Mouse (Mus musculus): Measurements from ENCODE around the gene Ptprf. TPM values are rescaled to one million over a fixed set of nuclear protein-coding genes. Genes with fewer than 3 reads are reported as not detected.

Ptprf gene
- total RNA-seq, 2 experiments from 2014 or later: 7.5 to 9.2 TPM

DNA sequence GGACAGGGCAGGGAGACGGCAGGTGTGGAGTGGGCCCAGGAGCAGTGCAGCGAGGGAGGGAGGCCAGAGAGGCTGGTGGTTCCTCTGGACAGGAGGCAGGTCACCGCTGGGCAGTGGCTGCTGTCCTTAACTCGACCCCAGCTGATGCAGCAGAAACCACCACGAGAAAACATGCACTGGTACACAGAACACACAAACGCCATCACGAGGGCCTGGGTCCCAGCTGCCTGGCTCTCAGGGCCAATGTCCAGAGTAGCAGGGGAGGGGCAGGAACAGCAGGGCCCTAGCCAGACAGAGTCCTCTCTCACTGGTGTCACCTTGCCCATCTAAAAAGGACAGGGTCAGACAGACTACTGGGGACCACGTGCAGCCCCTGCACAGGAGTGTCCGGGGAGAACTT, 70.4 kb downstream of the Ptprf start:
- intact Hi-C loops (cut with DNase I): no loop called here
- no peak for DNase-seq

DNA sequence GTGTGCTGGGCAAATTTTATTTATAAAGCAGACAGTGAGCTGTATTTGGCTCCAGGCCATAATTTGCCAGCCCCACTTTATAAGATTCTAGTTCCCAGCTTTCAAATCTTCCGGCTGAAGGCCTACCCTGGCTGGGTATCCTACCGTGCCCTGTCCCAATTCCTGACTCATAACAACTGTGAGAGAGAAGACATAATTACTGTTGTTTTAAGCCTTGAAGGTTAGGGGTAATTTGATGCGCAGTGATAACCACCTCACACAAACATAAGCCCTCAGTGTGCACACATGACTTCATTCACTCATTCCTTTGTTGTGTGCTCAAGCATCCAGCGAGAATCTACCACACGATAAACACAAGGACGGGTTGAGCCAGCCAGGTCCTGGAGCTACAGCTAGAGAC, 71.7 kb downstream of the Ptprf start:
- intact Hi-C loops (cut with DNase I): loop anchor here (5.0 kb wide), 2 partner anchors 122 to 358 kb away; no protein-coding TSS in a partner anchor
- no peak for DNase-seq

DNA sequence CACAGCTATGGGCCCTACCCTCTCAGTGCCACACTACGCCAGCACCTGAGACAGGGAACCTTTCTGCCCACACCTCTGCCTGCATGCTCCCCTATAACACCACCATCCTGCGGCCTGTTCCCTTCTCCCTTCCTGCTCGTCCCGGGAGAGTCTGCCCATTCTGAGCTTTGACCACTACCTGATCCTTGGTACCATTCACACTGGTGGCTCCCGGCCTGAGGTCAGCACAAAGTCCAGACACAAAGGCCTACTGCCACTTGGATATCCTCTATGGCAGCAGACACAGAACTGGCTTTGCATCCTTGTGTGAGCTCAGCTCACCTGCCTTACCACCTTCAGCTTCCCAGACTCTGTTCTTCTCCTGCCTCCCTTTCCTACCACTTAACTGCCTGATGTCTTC, 72.7 kb downstream of the Ptprf start:
- intact Hi-C loops (cut with DNase I): loop anchor here (5.0 kb wide), 2 partner anchors 121 to 359 kb away; no protein-coding TSS in a partner anchor
- DNase-seq: no peak

DNA sequence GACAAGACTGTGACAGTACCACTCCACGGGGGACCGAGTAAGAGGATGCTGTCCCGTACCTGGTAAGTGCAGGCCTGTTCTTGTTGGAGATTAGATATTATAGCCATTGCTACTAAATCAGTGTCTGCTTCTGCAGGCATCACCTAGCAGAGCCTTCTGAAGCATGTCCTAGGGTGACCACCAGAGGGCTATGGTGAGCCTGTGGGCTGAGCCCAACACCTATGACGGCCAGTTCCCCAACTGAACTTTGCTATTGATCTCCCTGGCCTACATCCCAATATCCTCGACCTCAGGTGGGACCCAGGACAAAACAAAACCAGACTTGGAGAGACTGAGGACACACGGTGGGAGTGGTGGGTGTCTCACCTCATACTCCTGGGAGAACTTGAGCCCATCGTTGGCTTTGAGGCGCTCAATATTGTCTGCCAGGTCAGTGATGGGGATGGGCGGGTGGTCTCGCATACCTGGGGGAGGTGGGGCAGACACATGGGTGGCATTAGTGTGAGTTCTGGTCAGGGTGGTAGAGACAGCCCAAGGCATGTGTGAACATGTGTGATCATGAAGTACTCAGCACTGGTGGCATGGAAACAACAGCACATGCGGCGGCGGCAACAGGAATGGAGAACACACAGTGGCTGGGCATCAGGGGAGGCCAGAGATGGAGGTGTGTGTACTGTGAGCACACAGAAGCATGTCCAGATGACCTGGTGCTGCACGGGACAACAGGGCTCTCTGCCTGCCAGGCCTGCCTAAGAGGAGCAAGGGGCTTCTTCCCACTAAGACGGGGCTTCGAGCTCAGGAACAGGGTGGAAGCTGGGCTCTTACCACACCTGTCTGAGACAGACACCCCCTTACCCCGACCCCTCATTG, 74.2 kb downstream of the Ptprf start:
- intact Hi-C loops (cut with DNase I): loop anchor here (1.0 to 5.0 kb wide), 3 partner anchors 76 to 360 kb away; no protein-coding TSS in a partner anchor
- DNase-seq: peak; percentile 69 to 71

DNA sequence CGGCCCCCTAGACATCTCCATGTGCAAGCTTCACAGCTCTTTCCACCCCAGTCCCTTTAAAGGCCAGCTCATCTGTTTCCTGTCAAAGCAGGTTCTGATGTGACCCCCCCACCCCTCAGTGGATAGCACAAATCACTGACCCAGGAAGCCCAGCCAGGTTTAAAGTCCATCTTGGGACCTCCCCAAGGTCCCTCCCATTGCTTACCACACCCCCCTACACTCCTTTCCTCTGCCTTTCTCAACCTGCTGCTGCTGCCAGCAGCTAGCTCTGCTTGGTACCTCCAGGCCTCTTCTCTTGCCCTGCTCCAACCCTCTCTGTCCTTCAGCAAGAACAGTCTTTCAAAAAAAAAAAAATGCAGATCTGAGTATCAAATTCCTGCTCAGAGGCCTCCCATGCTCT, 76.3 kb downstream of the Ptprf start:
- no peak for DNase-seq
- intact Hi-C loops (cut with DNase I): loop anchor here (5.0 kb wide), 2 partner anchors 118 to 362 kb away; no protein-coding TSS in a partner anchor

DNA sequence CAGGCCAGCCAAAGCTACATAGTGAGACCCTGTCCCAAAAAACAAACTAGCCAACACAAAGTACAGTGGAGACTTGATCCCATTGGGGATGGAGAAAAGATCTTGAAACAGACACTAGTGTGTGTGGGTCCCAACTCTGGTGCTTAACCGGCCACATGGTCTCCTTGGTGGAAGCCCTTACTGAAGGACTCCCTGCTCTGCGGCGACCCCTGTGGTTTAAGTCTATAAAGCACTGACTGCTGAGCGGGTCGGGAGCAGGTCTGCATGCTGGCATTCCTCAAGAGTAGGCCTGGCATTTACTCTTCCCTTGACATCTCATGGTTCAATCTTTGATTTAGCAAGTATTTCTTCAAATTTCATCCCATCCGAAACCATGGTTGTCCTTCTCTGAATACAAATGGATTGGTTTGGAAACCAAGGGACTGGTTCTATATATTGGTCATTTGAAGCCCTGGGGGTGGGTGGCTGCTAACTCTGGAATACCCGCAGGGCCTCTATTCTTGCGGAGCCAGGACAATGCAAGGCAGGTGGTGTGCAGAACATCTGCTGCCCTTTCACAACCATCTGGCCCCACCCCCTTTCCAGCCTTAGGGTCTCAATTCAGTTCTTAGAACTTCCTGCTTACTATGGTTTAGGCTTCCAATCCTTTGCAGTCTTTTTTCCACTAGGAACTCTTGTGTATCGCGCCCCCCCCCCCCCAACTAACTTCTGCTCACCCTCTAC, 84.1 kb downstream of the Ptprf start:
- DNase-seq: no peak
- intact Hi-C loops (cut with DNase I): no loop called here

DNA sequence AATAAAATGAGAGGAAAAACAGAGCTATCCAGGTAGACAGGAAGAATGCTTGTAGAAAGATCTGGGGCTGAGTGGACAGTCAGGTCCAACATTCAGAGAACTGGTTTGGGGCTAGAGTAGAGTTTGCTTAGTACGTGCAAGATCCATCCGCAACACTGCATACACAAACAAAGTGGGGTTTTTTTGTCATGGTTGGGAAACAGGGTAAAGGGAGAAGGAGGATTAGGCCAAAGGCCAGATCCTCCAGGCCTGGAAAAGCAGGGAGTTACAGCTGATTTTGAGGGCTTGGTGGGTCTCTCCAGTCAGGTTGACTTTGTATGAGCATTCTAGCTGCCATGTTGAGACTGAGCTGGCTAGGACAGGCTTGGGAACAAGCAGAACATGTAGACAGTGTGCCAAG, 85.3 kb downstream of the Ptprf start:
- DNase-seq: no peak
- intact Hi-C loops (cut with DNase I): no loop called here

DNA sequence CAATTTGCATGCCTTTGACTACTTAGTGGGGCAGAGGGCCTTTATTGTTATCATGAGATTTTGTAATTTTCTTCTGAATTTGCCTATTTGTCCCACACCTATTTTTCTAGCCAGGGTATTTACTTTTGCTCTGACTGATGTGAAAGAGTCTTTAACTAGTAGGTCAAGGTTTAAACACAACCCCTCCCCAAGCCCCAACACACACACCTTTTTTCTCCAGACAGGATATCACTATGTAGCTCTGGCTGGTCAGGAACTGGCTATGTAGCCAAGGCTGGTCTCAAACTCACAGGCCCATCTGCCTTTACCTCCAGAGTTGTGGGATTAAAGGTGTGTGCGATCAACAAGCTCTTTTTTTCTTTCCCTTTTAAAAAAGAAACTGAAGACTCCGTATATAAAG, 92.1 kb downstream of the Ptprf start:
- intact Hi-C loops (cut with DNase I): no loop called here
- no peak for DNase-seq

DNA sequence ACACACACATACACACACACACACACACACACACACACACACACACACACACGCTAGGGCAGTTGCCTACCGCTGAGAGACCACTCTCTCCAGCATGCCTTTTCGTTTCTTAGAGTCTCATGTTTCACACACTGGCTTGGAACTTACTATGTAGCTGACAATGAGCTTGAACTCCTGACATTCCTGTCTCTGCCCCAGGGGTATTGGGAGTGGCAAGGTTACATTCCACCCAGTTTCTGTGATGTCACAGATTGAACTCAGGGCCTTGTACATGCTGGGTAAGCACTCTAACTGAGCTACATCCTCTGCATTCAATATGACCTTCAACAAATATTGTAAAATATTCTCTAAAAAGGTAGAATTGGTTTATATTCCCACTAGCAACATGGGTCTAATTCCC, 92.6 kb downstream of the Ptprf start:
- DNase-seq: no peak
- intact Hi-C loops (cut with DNase I): no loop called here

DNA sequence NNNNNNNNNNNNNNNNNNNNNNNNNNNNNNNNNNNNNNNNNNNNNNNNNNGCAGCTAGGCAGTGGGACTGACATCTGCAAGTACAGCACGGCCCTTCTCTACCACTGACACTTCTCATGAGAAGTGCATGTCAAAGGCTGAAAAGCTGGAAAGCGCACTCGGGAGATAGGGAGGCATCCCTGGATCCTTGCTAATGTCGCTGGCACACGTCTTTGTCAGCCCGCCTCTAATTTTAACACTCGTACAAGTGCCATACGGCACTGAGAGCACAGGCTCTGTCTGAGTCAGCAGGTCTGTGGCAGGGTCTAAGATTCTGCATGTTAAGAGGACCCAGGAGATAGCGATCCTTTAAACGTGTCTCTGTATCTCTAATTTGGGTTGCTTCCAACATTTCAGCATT, 95.0 kb downstream of the Ptprf start:
- peak; percentile 10 to 13 for DNase-seq
- intact Hi-C loops (cut with DNase I): no loop called here

DNA sequence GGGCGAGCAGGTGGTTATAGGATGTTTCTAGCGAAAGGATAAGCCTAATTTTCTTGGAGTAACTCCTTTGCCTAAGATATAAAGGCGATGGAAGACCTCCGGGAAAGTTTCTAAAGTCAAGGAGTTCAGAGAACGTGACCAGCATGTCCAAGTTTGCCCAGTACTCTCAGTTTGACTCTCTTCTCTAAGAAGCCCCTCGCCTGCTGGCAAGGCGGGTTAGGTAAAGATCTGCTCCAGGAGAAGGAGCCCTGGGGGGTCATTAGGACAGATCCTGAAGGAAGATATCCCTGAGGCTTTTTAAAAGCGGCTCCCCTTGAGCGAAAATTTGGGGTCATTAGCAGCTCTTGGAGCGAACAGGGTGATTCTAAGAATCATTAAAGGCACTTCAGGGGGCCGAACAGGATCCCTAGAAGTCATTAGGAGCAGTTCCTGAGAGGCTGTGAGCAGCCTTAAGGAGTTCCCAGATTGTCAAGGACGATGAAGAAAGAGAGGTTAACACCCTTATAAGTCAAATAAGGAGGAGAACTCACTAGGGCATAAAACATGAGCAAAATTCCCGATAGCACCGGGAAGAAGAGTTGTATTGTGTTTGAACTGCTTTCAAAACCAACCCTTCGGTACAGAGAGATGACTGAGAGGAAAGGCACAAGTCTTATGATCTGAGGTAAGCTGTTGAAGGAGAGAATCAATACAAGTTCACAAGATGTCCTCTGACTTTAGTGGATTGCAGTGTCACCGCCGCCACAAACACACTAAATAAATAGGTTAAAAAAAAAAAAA, 110.7 kb downstream of the Ptprf start:
- no peak for DNase-seq
- intact Hi-C loops (cut with DNase I): no loop called here

DNA sequence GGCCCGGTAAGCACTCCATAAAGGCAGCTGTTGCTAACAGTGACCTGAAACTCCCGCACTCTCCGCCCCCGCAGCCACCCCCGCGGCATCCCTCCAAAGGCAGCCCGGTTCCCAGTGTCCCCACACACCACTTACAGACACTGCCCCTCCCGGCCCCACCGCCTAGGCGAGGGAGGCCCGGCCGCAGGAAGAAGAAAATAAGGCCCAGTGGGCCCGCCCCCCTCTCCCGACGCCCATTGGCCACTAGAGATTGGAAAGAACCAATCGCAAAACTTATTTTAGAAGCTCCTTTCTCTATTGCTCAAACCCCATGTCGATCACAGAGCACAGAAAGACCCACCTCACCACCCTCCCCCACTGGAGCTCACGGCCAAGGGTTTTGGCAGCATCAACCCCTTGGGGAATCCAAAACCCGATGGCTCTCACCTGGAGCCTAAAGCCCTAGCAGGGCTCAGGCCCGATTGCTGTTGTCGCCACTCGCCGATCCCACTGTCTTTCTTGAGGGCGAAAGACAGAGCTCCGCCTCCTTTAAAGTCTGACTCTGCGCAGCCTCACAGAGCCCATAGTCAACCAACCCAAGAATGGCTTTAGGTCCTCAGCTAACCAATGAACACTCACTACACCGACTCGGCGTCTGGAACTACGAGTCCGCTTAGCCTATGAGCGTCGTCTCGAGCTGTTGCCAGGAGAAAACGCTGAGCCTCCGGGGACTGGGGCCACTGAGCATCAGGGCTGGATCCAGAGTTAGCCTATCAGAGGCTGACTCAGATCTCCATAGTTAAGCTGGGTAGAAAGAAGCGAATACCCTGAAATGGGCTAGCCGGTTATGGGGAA, 111.5 kb downstream of the Ptprf start, which contains the start of gene Kdm4a:
Kdm4a (minus strand) TSS at position 577 of the 834 bp plus-strand sequence.
- DNase-seq: peak; percentile 86 to 95
- intact Hi-C loops (cut with DNase I): loop anchor here (5.0 kb wide), 1 partner anchor 42 kb away; no protein-coding TSS in a partner anchor

DNA sequence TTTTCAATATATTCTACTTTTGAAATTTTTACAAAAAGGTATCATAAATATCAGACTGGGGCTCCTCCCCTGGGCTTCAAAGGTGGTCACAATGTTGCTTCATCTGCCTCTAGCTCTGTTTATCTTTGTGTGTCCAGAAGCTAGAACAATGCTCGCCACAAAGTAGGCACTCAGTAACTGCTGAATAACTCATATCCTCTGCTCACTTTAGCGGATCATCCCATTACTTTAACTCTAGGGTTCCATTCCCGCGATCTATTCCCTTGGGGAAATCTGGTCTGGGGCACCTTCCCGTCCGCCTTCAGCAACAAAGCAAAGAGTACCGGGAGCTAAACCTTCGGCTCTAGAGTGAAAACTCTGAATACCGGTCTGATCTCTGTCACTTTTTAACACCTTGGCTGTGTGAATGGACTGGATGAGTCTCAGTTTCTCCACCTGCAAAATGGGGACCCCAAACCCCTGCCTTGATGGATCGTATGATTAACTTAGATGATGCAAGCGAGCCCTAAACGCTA, 112.2 kb downstream of the Ptprf start:
- no peak for DNase-seq
- intact Hi-C loops (cut with DNase I): loop anchor here (5.0 kb wide), 1 partner anchor 42 kb away; no protein-coding TSS in a partner anchor

DNA sequence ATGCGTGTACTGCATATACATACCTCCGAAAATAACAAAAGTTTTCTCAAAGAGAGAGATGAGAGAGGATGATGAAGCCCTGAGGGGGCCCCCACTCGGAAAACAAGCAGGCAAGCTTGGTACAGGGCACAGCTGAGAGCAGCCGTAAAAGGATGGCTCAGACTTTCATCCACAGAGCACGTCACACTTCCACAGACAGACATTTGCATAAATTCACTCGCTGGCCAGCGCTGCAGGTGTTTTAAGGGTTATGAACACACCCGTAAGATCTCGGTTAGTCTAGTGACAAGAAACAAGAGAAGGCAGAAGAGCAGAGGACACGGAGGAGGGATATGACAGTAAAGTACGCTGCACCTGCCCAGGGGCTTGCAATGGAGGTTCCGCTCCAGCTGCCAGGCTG, 118.7 kb downstream of the Ptprf start:
- no peak for DNase-seq
- intact Hi-C loops (cut with DNase I): no loop called here

DNA sequence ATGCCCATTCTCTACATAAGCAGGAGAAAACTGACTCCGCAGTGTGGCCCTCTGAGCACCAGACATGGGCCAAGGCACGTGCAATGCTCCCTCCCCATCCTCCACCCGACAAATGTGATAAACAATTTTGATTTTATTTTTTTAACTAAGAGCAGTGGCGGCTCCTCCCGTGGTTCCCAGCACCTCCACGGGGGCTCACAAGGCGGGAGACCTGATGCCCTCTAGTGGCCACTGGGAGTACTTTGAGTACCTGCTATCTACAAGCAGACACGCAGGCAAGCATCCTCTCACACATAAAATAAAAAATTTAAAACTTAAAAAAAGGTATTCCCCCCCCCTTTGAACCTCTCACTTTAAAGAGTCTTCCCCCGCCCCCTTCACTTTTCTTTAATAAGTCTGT, 120.2 kb downstream of the Ptprf start:
- DNase-seq: no peak
- intact Hi-C loops (cut with DNase I): no loop called here

DNA sequence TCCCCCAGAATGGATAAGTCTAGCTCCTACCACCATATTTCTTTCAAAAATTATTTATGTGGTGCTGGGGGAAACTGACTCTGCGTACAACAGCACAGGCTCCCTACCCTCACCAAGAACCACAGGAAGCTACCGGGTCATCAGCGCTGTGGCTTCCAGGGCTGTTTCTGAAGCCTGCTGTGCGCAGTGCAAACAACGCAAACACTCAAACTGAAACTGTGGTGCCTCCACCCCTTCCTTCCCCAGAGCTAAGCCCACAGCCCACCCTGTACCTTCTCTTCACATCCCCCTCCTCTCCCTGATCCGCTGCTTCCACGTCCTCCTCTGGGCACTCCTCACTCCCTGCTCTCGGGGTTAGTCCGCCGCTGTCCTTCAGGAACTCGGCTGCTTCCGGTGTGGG, 129.1 kb downstream of the Ptprf start:
- DNase-seq: no peak
- intact Hi-C loops (cut with DNase I): no loop called here
